Mouse (Mus musculus) lung, postnatal 14 days (tissue): ENCODE measurements around the gene Txlng.
"Not testable (repeated sequence)": the region's sequence is repeated elsewhere in the genome, so short reads cannot be mapped to it uniquely, and the experiment has no call there.

Experiments used
- DNase-seq: peaks from one replicate; pipeline ENCODE4 v3.0.0; 2021

Gene Txlng

DNA sequence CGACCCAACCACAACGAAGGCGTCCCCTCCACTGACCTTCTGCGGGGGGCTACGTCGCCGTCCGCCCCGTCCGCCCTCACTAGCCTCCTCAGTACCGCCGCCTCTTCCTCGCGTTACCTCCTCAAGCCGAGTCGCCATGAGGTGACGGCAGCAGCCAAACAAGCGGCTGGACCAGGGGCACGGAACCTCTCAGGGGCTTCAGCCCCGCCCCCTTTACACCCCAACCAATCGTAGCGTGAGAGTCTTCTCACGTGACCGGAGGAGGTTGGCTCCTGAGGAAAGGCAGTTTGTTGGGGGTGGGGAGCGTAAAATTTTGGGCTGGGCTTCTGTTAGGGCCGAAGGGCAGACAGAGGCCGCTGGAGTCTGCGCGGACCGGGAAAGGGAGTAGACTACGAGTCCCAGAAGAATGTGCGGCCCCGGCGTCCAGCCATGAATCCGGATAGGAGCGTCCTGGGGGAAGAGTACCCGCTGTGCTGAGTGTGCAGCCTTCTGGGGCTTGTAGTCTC, at the start of gene Txlng:
Txlng (minus strand) TSS at position 252 of the 506 bp plus-strand sequence.
- DNase-seq, result peak; percentile 94

DNA sequence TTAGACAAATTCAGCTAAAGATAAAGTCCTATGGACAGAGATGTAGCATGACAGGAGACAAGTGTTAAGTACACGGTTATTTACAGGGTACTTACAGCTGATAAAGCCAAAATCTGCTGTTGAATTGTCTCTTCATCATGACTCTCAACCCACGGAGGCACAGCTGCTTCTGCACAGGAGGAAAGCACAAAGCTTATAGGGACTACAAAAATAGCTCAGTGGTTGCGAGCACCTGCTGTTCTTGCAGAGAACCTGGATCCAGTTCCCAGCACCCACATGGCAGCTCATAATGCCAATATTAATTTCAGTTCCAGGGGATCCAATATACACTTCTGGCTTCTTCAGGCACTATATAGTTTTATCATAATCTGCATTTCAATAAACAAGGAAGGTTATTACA, 49.0 kb upstream of the Txlng start:
- DNase-seq, result no peak

DNA sequence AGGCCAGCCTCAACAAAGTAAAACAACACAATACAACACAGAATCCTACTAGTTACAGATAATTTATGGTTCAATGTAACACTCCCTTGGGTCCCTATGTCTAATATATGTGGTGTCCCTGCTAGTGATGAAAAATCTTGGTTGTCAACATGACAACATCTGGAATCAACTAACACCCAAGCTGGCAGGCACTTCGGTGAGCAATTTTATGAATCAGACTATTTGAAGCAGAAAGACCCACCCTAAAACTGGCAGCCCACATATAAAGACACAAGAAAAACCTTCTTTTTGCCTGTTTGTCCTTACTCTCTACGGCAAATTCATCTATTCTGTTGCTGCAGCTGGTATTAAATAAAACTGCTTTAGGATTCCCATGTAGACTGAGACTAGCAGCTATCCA, 44.5 kb upstream of the Txlng start:
- no peak for DNase-seq

DNA sequence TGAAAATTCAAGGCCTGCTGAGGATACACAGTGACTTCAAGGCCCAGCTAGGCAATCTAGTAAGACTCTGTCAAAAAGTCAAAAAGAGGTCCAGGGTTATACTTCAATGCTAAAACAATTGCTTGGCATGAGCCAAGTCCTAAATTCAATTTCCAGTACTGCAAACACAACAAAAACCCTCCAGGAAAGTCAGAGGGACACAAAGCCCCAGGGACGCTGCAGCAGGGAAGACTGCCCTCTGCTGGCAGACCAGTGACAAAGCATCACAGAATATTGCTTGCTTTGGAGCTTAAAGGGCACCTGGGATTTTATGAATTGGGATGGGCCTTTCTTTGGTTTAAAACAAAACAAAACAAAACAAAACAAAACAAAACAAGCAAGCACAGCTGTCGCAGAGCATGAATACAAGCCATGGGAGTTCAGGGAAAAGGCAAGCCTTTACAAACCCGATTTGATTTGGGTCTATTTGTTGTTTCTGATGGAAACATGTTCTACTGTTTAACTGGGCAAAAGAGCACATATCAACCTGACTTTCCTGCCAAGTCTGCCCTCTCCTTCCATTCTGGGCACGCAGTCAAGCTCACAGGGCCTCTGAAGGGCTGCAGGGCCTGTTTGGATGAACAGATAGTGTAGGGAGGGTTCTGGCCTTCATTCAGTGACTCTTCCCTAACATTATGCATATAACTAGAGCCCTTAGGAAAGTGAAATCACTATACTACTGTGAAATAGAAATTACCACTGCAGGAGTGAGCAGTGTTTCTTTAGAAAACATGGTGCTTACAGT, 42.7 kb upstream of the Txlng start:
- peak; percentile 10 for DNase-seq

DNA sequence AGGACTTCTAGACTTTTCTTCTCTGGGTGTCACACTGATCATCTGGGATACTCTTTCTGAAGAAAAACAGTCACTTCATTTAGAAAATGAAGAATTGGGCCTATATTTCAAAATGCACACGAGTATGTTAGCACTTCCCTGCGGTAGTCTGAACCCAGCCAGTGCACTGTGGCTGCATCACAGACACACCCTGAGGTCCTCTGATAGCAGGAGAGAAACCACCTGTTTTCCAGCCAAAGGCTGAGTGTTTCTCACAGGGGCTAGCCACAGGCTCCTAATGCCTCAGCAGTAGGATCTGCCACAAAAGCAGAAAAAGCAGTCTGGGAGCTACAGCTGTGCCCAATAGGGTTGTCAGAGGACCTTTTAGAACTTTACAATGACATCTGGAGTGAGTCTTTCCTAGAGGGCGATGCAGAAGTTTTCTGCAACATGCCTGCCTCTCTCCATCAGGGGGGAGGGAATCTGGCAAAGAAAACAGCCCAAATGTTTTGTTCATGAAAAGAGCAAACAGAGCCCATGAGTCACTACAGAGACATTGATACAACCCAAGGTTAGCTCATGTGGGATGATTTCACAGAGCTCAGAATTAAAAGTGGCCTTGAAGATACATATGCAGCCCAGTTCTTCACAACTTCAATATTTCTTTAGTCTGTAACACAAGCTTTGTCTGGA, 39.2 kb upstream of the Txlng start:
- DNase-seq, result no peak

DNA sequence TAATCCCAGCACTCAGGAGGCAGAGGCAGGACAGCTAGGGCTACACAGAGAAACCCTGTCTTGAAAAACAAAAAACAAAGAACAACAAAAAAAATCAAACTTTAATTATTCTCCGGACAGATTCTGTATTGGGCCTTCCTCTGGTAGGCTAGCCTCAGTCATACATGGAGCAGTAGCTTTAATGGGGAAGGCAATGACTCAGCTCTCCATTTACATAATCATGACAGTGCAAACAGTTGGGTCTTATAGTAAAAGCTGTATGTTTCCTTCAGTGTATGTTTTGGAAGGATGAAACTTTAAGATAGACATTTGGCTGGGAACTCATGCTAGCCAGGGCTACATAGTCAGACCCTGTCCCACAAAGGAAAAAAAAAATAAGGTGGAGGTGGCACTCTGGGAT, 19.4 kb upstream of the Txlng start:
- no peak for DNase-seq

DNA sequence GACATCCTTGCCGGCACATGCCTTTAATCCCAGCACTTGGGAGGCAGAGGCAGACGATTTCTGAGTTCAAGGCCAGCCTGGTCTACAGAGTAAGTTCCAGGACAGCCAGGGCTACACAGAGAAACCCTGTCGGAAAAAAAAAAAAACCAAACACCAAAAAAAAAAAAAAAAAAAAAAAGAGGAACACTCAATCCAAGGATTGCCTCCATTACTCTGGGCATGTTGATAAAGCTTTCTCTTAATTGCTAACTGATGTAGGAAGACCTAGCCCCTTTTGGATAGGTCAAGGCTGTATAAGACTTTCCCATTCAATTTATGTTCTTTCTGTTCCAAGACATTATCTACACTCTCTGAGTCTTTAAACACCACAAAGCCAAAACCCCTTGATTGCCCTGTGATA, 16.3 kb upstream of the Txlng start:
- no peak for DNase-seq

DNA sequence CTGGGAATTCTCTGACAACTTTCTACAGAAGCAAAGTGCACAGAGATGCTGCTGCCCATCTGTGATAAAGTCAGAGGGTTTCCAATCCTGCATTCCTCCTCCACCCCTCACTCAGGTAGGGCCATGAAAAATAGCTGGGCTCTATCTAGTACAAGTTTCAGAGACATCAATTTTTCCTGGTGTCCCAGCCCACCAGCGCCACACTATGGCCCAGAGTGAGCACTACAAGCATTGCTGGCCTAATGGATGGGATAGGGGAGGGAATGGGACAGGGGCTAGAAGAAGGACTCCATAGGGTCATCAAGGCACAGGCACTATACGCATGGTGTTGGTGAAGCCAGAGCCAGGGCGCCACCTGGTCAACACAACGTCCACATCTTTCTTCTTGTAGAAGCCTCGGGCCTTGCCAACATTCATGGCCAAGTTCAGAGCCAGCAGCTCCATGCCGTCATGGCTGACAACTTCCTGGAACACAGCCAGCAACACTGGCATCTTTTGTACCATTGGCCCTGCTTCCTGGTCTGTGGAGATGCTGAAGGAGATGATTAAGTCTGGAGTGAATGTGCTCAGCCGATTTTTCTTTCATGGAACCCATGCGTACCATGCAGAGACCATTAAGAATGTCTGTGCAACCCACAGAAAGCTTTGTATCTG, 15.3 kb upstream of the Txlng start:
- no peak for DNase-seq

DNA sequence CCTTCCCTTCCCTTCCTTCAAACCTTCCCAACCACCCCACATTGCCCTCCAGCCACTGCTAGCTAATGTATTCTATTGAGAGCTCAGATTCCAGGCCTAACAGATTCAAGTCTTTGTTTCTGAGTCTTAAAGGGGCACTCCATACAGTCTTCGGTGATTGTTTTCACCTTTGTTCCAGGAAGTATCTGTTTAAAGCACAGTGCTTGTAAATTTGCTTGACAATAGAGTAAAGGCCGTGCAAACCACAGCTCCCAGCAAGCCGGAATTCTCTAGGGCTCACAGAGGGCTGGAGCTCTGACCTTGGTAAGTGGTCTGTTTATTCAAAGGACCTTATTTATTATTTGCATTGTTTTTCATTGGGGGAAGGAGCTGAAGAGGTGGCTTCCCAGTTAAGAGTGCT, 2.8 kb upstream of the Txlng start:
- DNase-seq, result no peak

DNA sequence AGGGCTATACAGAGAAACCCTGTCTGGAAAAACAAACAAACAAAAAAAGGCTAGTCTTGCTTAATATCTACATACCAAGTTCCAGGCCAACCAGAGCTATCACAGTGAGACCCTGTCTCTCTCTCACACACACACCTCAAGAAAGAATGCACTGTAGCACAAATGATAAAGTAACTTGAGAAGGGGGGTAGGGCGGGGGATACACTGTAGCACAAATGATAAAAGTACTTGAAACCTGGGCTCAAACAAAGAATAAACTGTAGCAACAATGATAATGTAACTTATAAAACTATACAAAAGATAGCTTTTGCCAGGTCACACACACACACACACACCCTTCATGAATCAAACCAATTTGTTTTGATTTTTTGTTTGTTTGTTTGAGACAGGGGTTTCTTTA, 2.3 kb upstream of the Txlng start:
- DNase-seq, result no peak

DNA sequence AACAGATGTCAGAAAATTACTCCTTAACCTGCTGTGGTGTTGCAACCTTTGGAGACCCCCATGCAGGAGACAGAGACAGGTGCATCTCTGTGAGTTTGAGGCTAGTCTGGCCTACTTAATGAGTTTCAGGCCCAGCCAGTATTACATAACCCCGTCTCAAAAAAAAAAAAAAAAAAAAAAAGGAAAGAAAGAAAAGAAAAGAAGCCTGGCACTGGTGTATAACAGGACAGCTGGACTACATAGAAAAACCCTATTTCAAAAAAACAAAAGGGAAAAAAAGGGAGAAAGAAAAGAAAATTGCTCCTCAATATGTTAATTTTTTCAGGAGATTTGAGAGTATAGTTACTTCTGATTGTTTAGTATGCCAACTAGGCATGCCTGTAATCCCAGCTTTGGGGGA, 1.8 kb upstream of the Txlng start:
- no peak for DNase-seq

DNA sequence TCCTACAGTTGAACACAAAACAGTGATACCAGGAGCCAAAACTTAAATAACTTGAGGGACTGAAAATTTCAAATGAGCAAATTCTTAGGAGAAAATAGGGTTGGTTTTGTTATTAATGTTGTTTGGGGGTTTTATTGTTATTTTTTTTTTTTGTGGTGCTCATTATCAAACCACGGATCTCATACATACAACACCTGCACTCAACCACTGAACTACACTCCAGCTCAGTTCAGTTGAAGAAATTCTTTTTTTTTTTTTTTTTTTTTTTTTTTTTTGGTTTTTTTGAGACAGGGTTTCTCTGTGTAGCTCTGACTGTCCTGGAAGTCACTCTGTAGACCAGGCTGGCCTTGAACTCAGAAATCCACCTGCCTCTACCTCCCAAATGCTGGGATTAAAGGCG, 1.1 kb upstream of the Txlng start:
- not testable (repeated sequence) for DNase-seq

DNA sequence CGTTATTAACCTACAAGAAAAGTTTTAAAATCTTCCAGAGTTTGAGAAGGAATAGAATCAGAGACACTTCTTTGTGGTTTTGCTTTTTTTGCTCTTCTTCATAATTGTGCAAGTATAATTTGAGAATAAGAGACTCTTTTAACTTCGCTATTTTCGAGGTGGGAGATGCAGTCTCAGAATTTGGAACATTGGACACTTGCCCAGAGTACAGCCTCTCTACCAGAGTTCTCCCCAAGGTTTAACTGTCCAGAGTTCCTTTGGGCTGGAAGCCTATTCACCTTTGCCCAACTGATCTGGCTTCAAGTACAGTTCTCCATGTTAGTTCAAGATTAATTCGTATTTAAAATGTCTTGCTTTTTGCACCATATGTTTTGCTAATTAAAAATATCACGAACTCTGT, 487 bp upstream of the Txlng start:
- DNase-seq, result peak; percentile 5

DNA sequence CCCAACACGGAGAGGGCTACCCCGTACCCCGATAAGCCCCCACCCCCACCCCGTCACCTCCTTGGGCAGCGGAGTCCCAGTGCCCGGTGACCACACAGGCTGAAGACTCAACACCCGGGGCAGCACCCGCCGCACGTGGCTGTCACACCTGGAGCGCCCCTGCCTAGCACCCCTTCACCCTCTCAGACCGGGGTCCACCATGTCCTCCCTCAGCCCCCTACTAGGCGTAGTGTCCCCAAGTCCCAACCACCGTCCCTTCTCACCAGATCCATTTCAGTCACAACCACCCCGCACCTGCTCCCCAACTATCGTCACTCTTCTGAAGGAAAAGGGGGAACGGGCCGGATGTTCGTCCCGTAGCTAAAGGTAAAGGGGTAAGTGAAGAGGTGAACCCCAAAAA, 471 bp downstream of the Txlng start:
- no peak for DNase-seq

DNA sequence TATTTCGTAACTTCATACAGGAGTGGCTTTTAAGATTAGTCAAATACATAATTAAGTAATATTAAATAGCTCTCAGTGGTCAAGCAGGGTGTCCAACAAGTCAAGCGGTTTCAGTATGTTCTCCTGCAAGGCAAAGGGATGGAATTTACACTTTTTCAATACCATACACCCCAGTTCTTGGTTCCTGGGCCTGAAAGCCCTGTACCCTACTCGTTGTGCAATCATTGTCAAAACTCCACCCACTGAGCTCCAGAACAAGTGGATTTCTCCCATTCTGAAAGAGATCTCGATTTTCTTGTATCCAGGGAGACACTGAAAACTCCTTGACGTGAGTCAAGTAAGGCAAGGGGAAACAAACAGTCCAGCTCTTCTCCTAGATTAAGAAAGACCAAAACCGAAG, 1.2 kb downstream of the Txlng start:
- peak; percentile 8 for DNase-seq

DNA sequence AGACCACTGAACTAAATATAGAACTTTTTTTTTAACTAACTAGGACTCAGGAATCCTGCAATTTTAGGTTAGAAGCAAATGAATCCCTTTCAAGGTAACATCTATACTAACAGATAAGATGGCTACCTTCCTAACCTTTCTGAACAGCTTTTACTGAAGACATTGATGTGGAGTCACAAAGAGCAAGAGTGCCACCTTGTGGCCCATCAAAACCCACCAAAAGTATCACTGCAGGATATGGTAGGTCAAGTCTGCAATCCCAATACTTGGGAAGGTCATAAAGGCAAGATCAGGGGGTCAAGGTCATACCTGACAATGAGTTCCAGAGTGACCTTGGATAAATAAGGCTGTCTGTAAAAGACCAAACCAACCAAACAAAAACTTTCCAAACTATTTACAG, 28.9 kb downstream of the Txlng start:
- DNase-seq, result peak; percentile 48

DNA sequence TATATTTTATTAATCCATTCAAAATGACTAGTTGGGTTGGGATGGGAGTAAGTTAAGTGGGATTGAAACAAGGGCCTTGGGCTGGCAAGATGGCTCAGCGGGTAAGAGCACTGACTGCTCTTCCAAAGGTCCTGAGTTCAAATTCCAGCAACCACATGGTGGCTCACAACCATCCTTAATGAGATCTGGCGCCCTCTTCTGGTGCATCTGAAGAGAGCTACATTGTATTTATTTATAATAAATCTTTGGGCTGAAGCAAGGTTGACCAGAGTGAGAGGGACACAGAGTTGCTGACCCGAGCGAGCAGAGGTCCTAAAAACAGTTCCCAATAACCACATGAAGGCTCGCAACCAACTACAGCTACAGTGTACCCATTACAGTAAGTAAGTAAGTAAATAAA, 37.9 kb downstream of the Txlng start:
- peak; percentile 5 for DNase-seq

DNA sequence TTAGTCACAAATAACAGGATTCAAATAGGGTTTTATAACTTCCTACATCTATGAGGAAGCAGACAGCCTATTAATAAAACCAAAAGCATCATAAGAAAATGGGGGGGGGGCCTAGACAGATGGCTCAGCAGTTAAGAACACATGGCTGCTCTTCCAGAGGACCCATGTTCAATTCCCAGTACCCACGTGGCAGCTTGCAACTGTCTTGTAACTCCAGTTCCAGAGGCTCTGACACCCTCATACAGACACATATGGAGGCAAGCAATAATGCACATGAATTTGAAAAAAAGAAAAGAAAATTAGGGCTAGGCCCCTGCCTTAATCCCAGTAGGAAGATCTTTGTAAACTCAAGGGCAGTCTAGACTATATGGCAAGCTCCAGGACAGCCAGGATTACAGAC, 40.9 kb downstream of the Txlng start:
- DNase-seq, result no peak

DNA sequence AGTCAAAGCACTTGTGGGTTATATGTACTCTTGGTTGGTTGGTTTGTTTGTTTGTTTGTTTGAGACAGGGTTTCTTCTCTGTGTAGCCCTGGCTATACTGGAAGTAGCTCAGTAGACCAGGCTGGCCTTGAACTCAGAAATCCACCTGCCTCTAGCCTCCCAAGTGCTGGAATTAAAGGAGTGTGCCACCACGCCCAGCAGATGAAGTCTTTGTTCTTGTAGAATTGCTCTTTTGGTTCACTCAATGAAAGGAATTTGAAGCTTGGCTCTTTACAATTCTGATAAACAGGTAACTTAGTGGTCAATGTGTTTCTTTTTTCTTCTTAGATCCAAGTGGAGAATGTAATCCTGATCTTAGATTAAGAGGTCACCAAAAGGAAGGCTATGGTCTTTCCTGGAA, 58.5 kb downstream of the Txlng start:
- no peak for DNase-seq

DNA sequence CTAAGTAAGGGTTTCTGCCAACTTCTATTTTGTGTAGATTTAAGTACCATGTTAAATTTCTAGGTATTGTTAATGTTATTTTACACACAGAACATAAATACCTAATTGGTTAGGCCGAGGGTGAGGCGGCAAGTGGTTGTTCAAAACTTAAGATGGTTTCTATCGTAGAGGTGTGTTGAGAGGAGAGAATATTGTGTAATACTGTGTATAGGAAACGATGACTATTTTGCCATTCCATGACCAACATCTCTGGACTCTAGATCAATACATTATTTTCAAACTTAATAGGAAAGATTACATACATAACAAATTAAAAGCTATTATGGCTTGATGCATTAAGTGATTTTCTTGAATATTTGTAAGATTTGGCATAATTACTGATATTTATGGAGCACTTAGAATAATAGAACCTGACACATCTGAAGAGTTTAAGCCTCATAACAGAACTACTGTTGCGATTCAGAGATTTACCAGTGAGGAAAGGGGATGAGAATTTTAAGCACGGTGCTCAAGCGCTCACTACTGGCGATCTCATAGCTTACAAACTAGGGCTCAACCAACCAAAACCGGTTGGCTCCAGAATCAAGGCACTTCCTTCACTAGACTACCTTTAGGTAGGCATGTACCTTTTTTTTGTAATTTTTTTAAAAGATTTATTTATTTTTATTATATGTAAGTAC, 67.4 kb downstream of the Txlng start:
- no peak for DNase-seq

DNA sequence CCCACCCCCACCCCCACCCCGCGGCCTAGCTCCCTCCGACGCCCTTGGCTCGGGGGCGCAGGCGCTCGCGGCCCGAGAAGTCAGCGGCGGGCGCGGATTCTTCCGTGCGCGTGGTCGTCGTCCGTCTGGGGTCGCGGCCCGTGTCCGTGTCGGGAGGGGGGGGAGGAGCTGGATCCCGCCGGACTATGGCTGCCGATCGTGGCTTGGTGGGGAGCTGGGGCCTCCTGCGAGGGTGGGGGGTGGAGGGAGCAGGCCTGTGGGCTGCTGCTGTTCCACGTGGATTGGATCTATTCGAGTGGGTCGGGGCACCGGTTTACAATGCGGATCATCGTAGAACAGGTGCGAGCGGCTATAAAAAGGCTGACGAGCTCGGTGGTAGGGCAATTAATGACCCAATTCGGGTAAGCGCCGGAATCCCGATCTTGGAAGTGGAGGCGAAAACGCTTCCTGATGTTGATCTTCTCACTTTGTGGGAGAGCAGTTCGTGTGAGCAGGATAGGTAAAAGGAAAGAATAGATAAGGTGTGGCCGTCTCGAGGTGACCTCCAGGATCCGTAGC, 68.2 kb downstream of the Txlng start:
- DNase-seq, result peak; percentile 0

DNA sequence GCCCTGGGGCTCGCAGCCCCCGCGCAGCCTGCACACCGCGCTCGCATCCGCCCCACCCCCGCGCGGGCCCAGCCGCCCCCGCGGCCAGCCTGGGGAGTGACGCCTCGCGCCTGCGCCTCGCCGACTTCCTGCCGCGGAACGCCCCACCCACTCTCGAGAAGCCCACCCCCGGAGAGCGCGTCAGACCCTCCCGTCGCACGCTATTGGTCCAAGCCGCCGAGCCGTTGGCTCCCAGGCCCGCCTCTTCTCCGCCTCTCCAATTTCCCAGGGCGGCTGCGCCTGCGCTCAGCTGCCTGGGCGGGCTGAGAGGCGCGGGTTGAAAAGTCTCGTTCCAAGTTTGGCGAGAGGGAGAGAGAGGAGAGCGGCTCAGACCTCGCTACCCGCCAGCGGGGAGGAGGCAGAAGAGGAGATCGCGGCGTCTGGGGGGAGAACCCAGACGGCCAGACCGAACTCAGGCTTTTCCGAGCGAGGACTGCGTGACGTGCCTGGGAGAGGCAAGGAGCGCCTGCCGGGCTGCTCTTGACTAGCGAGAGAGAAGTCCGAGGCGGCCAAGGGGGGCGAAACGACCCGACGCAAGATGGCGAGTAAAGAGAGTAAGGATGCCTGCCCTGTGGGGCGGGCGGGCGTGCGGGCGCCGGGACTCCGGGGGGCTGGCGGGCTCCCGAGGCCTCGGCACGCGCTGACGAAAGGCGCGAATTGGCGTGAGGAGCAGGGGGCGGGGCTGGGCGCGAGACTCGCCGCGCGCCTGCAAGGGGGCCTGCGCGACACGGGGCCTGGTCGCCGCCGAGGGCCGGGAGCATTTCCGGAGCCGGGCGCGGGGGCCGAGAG, 68.9 kb downstream of the Txlng start, which contains the start of gene Rbbp7:
Rbbp7 (plus strand) TSS at position 288 of the 828 bp plus-strand sequence.
- peak; percentile 91 for DNase-seq
